Comparison of ENCODE assay signal across 21 mouse cellular contexts in the genomic region with DNA sequence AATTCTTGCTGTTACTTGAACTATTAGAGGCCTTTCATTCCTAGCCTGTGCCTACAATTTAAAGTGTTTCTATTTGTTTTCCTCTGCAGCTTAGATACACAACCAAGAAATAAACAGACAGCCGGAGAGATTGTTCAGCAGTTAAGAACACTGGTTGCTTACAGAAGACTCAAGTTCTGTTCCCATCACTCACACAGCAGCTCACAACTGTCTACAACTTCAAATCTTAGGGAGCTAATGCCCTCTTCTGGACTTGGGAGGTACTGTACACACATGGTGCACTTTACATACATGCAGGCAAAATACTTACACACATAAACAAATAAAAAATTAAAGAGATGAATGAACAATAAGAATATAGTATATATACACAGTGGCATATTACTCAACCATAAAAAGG. TPM values are rescaled to one million over a fixed set of nuclear protein-coding genes. Genes with fewer than 3 reads are reported as not detected.
DNase-seq lines count a peak whose midpoint lies in the region; ATAC-seq and TF ChIP-seq lines count a peak whose summit lies in the region.
"Had no signal": no experiment of that assay in that cellular context is flagged by ENCODE, and none has a peak within 500 bp of the region (broad histone marks: within the 10 kb centered on the region; RNA-seq: fewer than 3 reads in every experiment).

No protein-coding gene starts in this region.

- H3K4me3 ChIP-seq in hindbrain, postnatal 0 days (ENCODE audit: low read length): no peak overlapping the region
- no peak overlapping the region for H3K4me3 ChIP-seq in hindbrain, embryonic 11.5 days (ENCODE audit: low read depth, low read length)
- no peak overlapping the region for H3K4me3 ChIP-seq in lung, embryonic 14.5 days (ENCODE audit: low read depth, low read length)
- H3K4me3 ChIP-seq in MEL (ENCODE audit: control insufficient read depth in 1 of 2, insufficient read depth in 1 of 2, low read depth in 2 of 2, low read length in 2 of 2): no peak overlapping the region
- H3K4me3 ChIP-seq: embryonic facial prominence, embryonic 10.5 days; heart, embryonic 15.5 days; limb, embryonic 13.5 days; midbrain, embryonic 10.5 days had no signal

- H3K4me1 ChIP-seq in hindbrain, postnatal 0 days (ENCODE audit: insufficient read depth, low read length): no peaks in the 10 kb centered on the region
- H3K4me1 ChIP-seq in hindbrain, embryonic 11.5 days (replicated peaks; ENCODE audit: control insufficient read depth, insufficient read depth, low read length): no peaks in the 10 kb centered on the region
- H3K4me1 ChIP-seq in lung, embryonic 14.5 days (ENCODE audit: insufficient read depth): no peaks in the 10 kb centered on the region
- H3K4me1 ChIP-seq in MEL (ENCODE audit: control insufficient read depth in 1 of 2, insufficient read depth in 2 of 2, low read length in 2 of 2): no peaks in the 10 kb centered on the region
- H3K4me1 ChIP-seq: embryonic facial prominence, embryonic 10.5 days; midbrain, embryonic 10.5 days had no signal

- no peak for DNase-seq in hindbrain, postnatal 0 days (ENCODE audit: low spot score)
- no peak for DNase-seq in hindbrain, embryonic 11.5 days (ENCODE audit: low spot score)
- no peak for DNase-seq in lung, embryonic 14.5 days
- no peak for DNase-seq in lung, postnatal 10 days
- DNase-seq in MEL (ENCODE audit: low read depth, low spot score): peak; percentile 57
- DNase-seq in splenic B cell, adult 2 months (ENCODE audit: low read depth, low spot score): peak; percentile 27
- DNase-seq in heart, postnatal 10 days: no peak
- DNase-seq: B cell, adult 2 months; cerebellum, adult 9-10 months; gastrocnemius, postnatal 14 days; heart, adult 18-20 months; kidney, adult 9 months; kidney, postnatal 36 days; layer of hippocampus, adult 9-11 months; lung, postnatal 4 days; right cerebral cortex, adult 18-20 months; thymus, postnatal 4 days had no signal

- intact Hi-C loops in heart, postnatal 10 days (cut with DNase I): loop anchor here (2.0 to 10.0 kb wide), 2 partner anchors 40 to 530 kb away; a partner anchor contains a TSS

- TF ChIP-seq POLR2A in MEL (IDR thresholded peaks at IDR 0.05; ENCODE audit: control insufficient read depth in 1 of 2, insufficient read depth in 1 of 2, low read depth in 1 of 2, low read length in 2 of 2, poor library complexity in 1 of 2): no peak

- 93% methylated on average over 1 of the region's 1 CpGs for WGBS in hindbrain, postnatal 0 days
- WGBS in hindbrain, embryonic 11.5 days: 91% methylated on average over 1 of the region's 1 CpGs
- WGBS in lung, embryonic 14.5 days: 86% methylated on average over 1 of the region's 1 CpGs

- peak; percentile 15 for TF ChIP-seq RAD21 in MEL (IDR thresholded peaks at IDR 0.05; ENCODE audit: low read depth, low read length)

- TF ChIP-seq CTCF in hindbrain, postnatal 0 days (IDR thresholded peaks at IDR 0.05; ENCODE audit: low read depth): peak; percentile 24
- TF ChIP-seq CTCF in lung, embryonic 14.5 days (IDR thresholded peaks at IDR 0.05; ENCODE audit: low read depth): peak; percentile 13; the same call in 1 of the 2 replicates
- peak in 2 of 3 experiments; percentile 31 to 38; a peak in 2 of 6 replicates for TF ChIP-seq CTCF in MEL (IDR thresholded peaks at IDR 0.05 in 2 of 3, conservative IDR thresholded peaks at IDR 0.05 in 1 of 3; ENCODE audit: control insufficient read depth in 1 of 3, insufficient read depth in 1 of 3, low read depth in 2 of 3, low read length in 3 of 3, poor library complexity in 1 of 3, severe bottlenecking in 1 of 3)

- H3K79me2 ChIP-seq in MEL (ENCODE audit: control insufficient read depth, insufficient read depth, low read length, poor library complexity): peaks cover 30% of the 10 kb centered on the region

- no peaks in the 10 kb centered on the region for H3K9me3 ChIP-seq in hindbrain, postnatal 0 days (ENCODE audit: low read length)
- no peaks in the 10 kb centered on the region for H3K9me3 ChIP-seq in hindbrain, embryonic 11.5 days (ENCODE audit: control insufficient read depth, low read length)
- no peaks in the 10 kb centered on the region for H3K9me3 ChIP-seq in lung, embryonic 14.5 days (ENCODE audit: low read depth, low read length)
- no peaks in the 10 kb centered on the region for H3K9me3 ChIP-seq in MEL (replicated peaks; ENCODE audit: insufficient read depth, low read length)
- H3K9me3 ChIP-seq: embryonic facial prominence, embryonic 10.5 days; heart, embryonic 15.5 days; limb, embryonic 13.5 days; midbrain, embryonic 10.5 days had no signal

- H3K36me3 ChIP-seq in hindbrain, postnatal 0 days (ENCODE audit: insufficient read depth, low read length): no peaks in the 10 kb centered on the region
- H3K36me3 ChIP-seq in hindbrain, embryonic 11.5 days (ENCODE audit: control insufficient read depth, insufficient read depth, low read length): no peaks in the 10 kb centered on the region
- H3K36me3 ChIP-seq in lung, embryonic 14.5 days (ENCODE audit: insufficient read depth): no peaks in the 10 kb centered on the region
- H3K36me3 ChIP-seq in MEL (ENCODE audit: control insufficient read depth in 1 of 2, insufficient read depth in 2 of 2, low read length in 2 of 2): no peaks in the 10 kb centered on the region; a peak in 1 of 4 replicates
- no peaks in the 10 kb centered on the region for H3K36me3 ChIP-seq in splenic B cell, adult 2 months (ENCODE audit: control insufficient read depth, insufficient read depth, low read length, poor library complexity, severe bottlenecking)
- H3K36me3 ChIP-seq: embryonic facial prominence, embryonic 10.5 days; heart, embryonic 15.5 days; limb, embryonic 13.5 days; midbrain, embryonic 10.5 days had no signal

- ATAC-seq in hindbrain, postnatal 0 days: no peak
- no peak for ATAC-seq in hindbrain, embryonic 11.5 days (ENCODE audit: low FRiP score)
- no peak for ATAC-seq in lung, embryonic 14.5 days (ENCODE audit: insufficient read depth)

- no peaks in the 10 kb centered on the region for H3K27me3 ChIP-seq in hindbrain, postnatal 0 days (ENCODE audit: insufficient read depth, low read length)
- H3K27me3 ChIP-seq in hindbrain, embryonic 11.5 days (ENCODE audit: control insufficient read depth, insufficient read depth, low read length): no peaks in the 10 kb centered on the region
- no peaks in the 10 kb centered on the region for H3K27me3 ChIP-seq in lung, embryonic 14.5 days (ENCODE audit: insufficient read depth, low read length)
- H3K27me3 ChIP-seq in MEL (ENCODE audit: control insufficient read depth in 1 of 2, insufficient read depth in 2 of 2, low read length in 2 of 2): no peaks in the 10 kb centered on the region
- no peaks in the 10 kb centered on the region for H3K27me3 ChIP-seq in splenic B cell, adult 2 months (ENCODE audit: control insufficient read depth, insufficient read depth, low read length, poor library complexity, severe bottlenecking)
- H3K27me3 ChIP-seq: heart, embryonic 15.5 days; limb, embryonic 13.5 days had no signal

- no peak overlapping the region for H3K9ac ChIP-seq in hindbrain, postnatal 0 days (replicated peaks; ENCODE audit: low read length)
- H3K9ac ChIP-seq in hindbrain, embryonic 11.5 days (ENCODE audit: low read depth, low read length): no peak overlapping the region
- no peak overlapping the region for H3K9ac ChIP-seq in lung, embryonic 14.5 days
- H3K9ac ChIP-seq in MEL (ENCODE audit: control insufficient read depth, low read depth, low read length, poor library complexity, severe bottlenecking): no peak overlapping the region
- H3K9ac ChIP-seq: heart, embryonic 15.5 days; limb, embryonic 13.5 days had no signal

- H3K27ac ChIP-seq in hindbrain, postnatal 0 days: no peak overlapping the region
- H3K27ac ChIP-seq in hindbrain, embryonic 11.5 days (ENCODE audit: low read depth, low read length): no peak overlapping the region
- H3K27ac ChIP-seq in lung, embryonic 14.5 days (ENCODE audit: low read depth): no peak overlapping the region
- H3K27ac ChIP-seq in MEL (ENCODE audit: control insufficient read depth, low read depth, low read length): no peak overlapping the region
- H3K27ac ChIP-seq: embryonic facial prominence, embryonic 10.5 days; heart, embryonic 15.5 days; limb, embryonic 13.5 days; midbrain, embryonic 10.5 days had no signal

- no peak for TF ChIP-seq EP300 in MEL (IDR thresholded peaks at IDR 0.05; ENCODE audit: low read depth in 1 of 2, low read length in 2 of 2)

- no peak overlapping the region for H3K4me2 ChIP-seq in hindbrain, postnatal 0 days (ENCODE audit: low read depth, low read length)
- no peak overlapping the region for H3K4me2 ChIP-seq in hindbrain, embryonic 11.5 days (replicated peaks; ENCODE audit: low read depth, low read length)
- no peak overlapping the region for H3K4me2 ChIP-seq in lung, embryonic 14.5 days
- H3K4me2 ChIP-seq: heart, embryonic 15.5 days; limb, embryonic 13.5 days had no signal

TF ChIP-seq in MEL, 35 proteins besides CTCF, POLR2A, EP300 and RAD21:
- TF ChIP-seq NRF1 (IDR thresholded peaks at IDR 0.05; ENCODE audit: insufficient read depth, low read depth, low read length, poor library complexity, severe bottlenecking): no peak
- TF ChIP-seq E2F4 (IDR thresholded peaks at IDR 0.05; ENCODE audit: borderline replicate concordance, low read depth, low read length): no peak
- TF ChIP-seq ZKSCAN1 (IDR thresholded peaks at IDR 0.05; ENCODE audit: low read depth, low read length): no peak
- TF ChIP-seq POLR2AphosphoS5 (IDR thresholded peaks at IDR 0.05; ENCODE audit: borderline replicate concordance, low read depth, low read length): no peak
- TF ChIP-seq ZC3H11A (IDR thresholded peaks at IDR 0.05; ENCODE audit: low read depth, low read length): 0 out of 2 replicates have a peak, but pooled peaks have one; percentile 13
- peak; percentile 28 for TF ChIP-seq SMC3 (IDR thresholded peaks at IDR 0.05; ENCODE audit: low read depth, low read length)
- no peak for TF ChIP-seq TCF12 (IDR thresholded peaks at IDR 0.05; ENCODE audit: low read depth, low read length)
- TF ChIP-seq ETS1 (IDR thresholded peaks at IDR 0.05; ENCODE audit: low read depth, low read length): no peak
- no peak for TF ChIP-seq TAL1 (IDR thresholded peaks at IDR 0.05; ENCODE audit: low read length)
- no peak for TF ChIP-seq NELFE (IDR thresholded peaks at IDR 0.05; ENCODE audit: low read depth, low read length)
- no peak for TF ChIP-seq UBTF (IDR thresholded peaks at IDR 0.05; ENCODE audit: borderline replicate concordance, insufficient read depth, low read depth, low read length)

RNA-seq across cellular contexts. Expression of a gene that starts 39.7 kb away (rescaled TPM):
- total RNA-seq in hindbrain, postnatal 0 days (2014; rRNA removed): 16.1 and 17.1 TPM in 2 replicates
- 11.3 and 11.7 TPM in 2 replicates for polyA plus RNA-seq in hindbrain, postnatal 0 days (2015; fragmentation: Nextera tagmentation; extraction: Ambion mirVana)
- 20.8 and 24.0 TPM in 2 replicates for polyA plus RNA-seq in hindbrain, embryonic 11.5 days (2014; fragmentation: Nextera tagmentation; extraction: Ambion mirVana)
- polyA plus RNA-seq in lung, embryonic 14.5 days (2014; fragmentation: Nextera tagmentation; extraction: Ambion mirVana): 30.1 and 31.4 TPM in 2 replicates
- 21.4 and 23.7 TPM in 2 replicates for total RNA-seq in MEL (2012; rRNA removed)
- polyA plus RNA-seq in MEL (2012; ENCODE audit: insufficient read depth in 1 of 2, insufficient read length in 2 of 2, low read depth in 1 of 2, low replicate concordance in 2 of 2, missing spikeins in 1 of 2): 10 to 100 TPM in 1 of 2 experiments, not detected in 1; 41.9 TPM
- 100 to 1,000 TPM; 351 to 367 TPM for total RNA-seq in heart, postnatal 10 days (2021)

Comparison
In these comparisons a context has a peak if more than half of its experiments do, and no peak if none do; other contexts are left out.
1. DNase-seq: peak in MEL (single experiment) and splenic B cell, adult 2 months (single experiment); none in hindbrain, postnatal 0 days (single experiment), hindbrain, embryonic 11.5 days (single experiment), lung, embryonic 14.5 days (single experiment), lung, postnatal 10 days (single experiment) and heart, postnatal 10 days (0 of 2).
2. Peak in every context shown above with its lines, with median percentiles within 50 percentile points of each other: CTCF ChIP-seq.